Mouse (Mus musculus): ENCODE results near the gene Rtp1.

Rtp1 gene

GRCm38 (mm10) chr16:23482846-23483245 lies 53.9 kb downstream of the Rtp1 start:
- TF ChIP-seq GATA4 (IDR thresholded peaks at IDR 0.05; ENCODE audit: insufficient replicate concordance, low read length) = no peak

- TF ChIP-seq GATA4 (IDR thresholded peaks at IDR 0.05; ENCODE audit: insufficient replicate concordance, low read length) = no peak
Observed at GRCm38 (mm10) chr16:23483292-23483691, 54.4 kb downstream of the Rtp1 start.
